Mouse (Mus musculus) midbrain, postnatal 0 days (tissue): ENCODE results near the gene Lyrm1. TPM values are rescaled to one million over a fixed set of nuclear protein-coding genes. Genes with fewer than 3 reads are reported as not detected.

ENCODE experiments used
- ATAC-seq: fragments of 200-750 bp; cut with Nextera tagmentation; 2 replicates; pipeline ENCODE4 v1.8.0; 2017; ENCODE audit warnings: moderate number of reproducible peaks, mild to moderate bottlenecking, moderate TSS enrichment, moderate library complexity; ENCODE audit not compliant: low FRiP score
- DNase-seq: peaks from one replicate; pipeline ENCODE4 v3.0.0-alpha.2; 2015; ENCODE audit warnings: low spot score
- H3K27ac ChIP-seq: fragments of 300-500 bp; sonication (generic); 2 replicates; pipeline ENCODE4 v1.5.1; 2014; ENCODE audit warnings: low read depth, mild to moderate bottlenecking, low read length, mixed read lengths
- H3K27me3 ChIP-seq: fragments of 300-500 bp; sonication (generic); 2 replicates; pipeline ENCODE4 v1.6.1; 2014; ENCODE audit warnings: low read length, control low read depth, mixed read lengths; ENCODE audit not compliant: insufficient read depth
- H3K36me3 ChIP-seq: fragments of 300-500 bp; sonication (generic); 2 replicates; pipeline ENCODE4 v1.6.1; 2014; ENCODE audit warnings: low read length, control low read depth, mixed read lengths; ENCODE audit not compliant: insufficient read depth
- H3K4me1 ChIP-seq: fragments of 300-500 bp; sonication (generic); 2 replicates; pipeline ENCODE4 v1.6.1; 2014; ENCODE audit warnings: mild to moderate bottlenecking, control low read depth, antibody characterized with exemption, low read length, mixed read lengths; ENCODE audit not compliant: insufficient read depth
- H3K4me2 ChIP-seq: fragments of 300-500 bp; sonication (generic); 2 replicates; pipeline ENCODE4 v1.6.1; 2014; ENCODE audit warnings: low read depth, mild to moderate bottlenecking, low read length, mixed read lengths; ENCODE audit not compliant: poor library complexity, severe bottlenecking
- H3K4me3 ChIP-seq: fragments of 300-500 bp; sonication (generic); 2 replicates; pipeline ENCODE4 v1.5.1; 2014; ENCODE audit warnings: low read depth, mild to moderate bottlenecking, low read length, moderate library complexity
- H3K9ac ChIP-seq: fragments of 300-500 bp; sonication (generic); replicated peaks from 2 replicates; pipeline ENCODE4 v1.6.1; 2014; ENCODE audit warnings: mild to moderate bottlenecking, low read length, moderate library complexity, mixed read lengths; ENCODE audit not compliant: poor library complexity, severe bottlenecking
- H3K9me3 ChIP-seq: fragments of 300-500 bp; sonication (generic); 2 replicates; pipeline ENCODE4 v1.6.1; 2016; ENCODE audit warnings: low read length, control low read depth
- CTCF ChIP-seq: IDR thresholded peaks from 2 replicates; pipeline ENCODE4 v1.5.1; 2016; ENCODE audit warnings: antibody characterized with exemption, mild to moderate bottlenecking
- WGBS: fragments of 180-500 bp; shearing (Covaris S2); extraction: QIAGEN DNeasy Blood & Tissue Kit; methylation state at CpG from one replicate; pipeline ENCODE4 v1.1.7; 2014; 5-methylcytosine and 5-hydroxymethylcytosine counted together
- polyA plus RNA-seq: library from polyadenylated mRNA; unstranded; fragments of >200 nt; fragmentation: Nextera tagmentation; extraction: Ambion mirVana; gene quantifications from 2 replicates; pipeline ENCODE4 v1.2.1, GENCODE M21; 2015
- total RNA-seq: library from RNA; depleted of rRNA; stranded (reverse); fragments of >200 nt; gene quantifications from 2 replicates; pipeline ENCODE4 v1.2.3, GENCODE M21; 2014

Gene Lyrm1
- total and polyA plus RNA-seq, 2 experiments from 2014 or later: 5.9 to 25.5 TPM

DNA sequence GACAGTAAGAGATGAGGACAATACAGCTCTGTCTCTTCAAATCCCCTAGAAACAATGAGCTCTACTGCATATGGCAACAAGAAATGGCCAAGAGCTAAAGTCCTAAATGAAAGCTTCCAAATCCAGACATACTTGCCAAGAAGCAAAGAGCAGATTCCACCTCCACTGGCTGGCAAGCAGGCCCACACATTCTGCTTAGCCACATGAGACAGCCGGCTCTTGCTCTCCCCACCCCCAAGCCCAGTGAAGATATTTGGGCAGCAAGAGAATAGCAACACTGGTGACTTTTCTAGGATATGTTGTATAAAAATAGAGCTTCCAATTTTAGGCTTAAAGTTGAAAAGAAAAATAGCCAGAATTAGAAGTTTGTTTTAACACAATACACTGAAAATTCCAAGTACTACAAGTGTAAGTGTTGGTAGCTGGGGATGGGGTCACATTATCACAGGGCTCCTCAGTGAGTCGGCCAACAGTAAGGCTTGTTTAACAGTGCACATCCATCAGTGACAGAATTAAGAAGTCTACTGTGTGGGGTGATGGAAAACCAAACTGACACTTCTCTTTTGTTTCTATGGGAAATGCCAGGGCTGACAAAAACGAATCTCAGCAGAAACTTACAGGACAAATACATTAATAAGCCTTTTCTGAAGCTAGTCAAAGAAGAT lies 19.8 kb upstream of the Lyrm1 start:
- 52% methylated on average over 3 of the region's 3 CpGs for WGBS
- H3K4me3 ChIP-seq: no peak overlapping the region
- TF ChIP-seq CTCF: no peak
- no peak overlapping the region for H3K27ac ChIP-seq
- DNase-seq (peak; percentile 8), ATAC-seq (no peak)
- H3K4me1 ChIP-seq: no peaks in the 10 kb centered on the region
- no peaks in the 10 kb centered on the region for H3K9me3 ChIP-seq
- H3K4me2 ChIP-seq: no peak overlapping the region
- H3K36me3 ChIP-seq: no peaks in the 10 kb centered on the region
- H3K9ac ChIP-seq: no peak overlapping the region
- no peaks in the 10 kb centered on the region for H3K27me3 ChIP-seq

DNA sequence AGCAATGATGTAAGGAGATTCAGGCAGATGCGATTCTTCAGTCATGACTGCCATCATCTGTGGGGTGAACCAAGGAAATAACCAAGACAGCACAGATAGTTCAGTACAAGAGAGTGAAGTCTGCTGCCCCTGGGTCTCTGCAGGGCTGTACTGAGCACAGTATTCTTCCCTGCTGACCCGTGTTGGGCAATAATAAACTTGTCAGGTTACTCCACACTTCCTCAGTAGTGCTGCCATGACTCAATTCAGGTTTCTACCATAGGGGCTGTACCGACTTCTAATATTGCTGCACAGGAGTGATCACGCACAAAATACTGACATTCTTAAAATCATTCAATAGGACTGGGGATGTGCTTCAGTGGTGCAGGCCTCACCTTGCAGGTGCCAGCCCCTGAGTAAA lies 16.5 kb upstream of the Lyrm1 start:
- Histone ChIP-seq H3K4me1 (no peaks in the 10 kb centered on the region), H3K4me2 (no peak overlapping the region), H3K27me3 (no peaks in the 10 kb centered on the region), H3K9ac (no peak overlapping the region), H3K9me3 (no peaks in the 10 kb centered on the region), H3K27ac (no peak overlapping the region), H3K4me3 (no peak overlapping the region), H3K36me3 (no peaks in the 10 kb centered on the region)
- 96% methylated on average over 4 of the region's 4 CpGs for WGBS
- ATAC-seq: no peak
- DNase-seq: no peak
- no peak for TF ChIP-seq CTCF

DNA sequence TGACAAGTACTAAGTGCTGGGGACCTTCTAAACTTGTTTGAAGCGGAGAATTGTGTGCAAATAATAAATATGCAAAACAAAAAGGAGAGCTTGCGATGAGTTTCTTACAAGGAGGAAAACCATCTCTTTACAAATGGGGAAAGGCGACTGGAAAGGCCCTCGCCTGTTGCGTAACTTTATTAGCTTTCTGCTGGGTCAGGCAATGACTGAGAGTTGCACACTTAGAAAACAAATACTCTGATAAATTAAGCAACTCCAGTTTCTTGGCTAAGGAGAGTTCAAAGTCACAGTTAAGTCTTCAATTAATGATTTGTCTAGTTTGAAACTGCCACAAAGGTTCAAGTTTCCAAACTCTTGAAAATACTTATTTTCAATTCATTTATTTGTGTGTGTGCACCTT lies 15.3 kb upstream of the Lyrm1 start:
- Histone ChIP-seq H3K4me3 (no peak overlapping the region), H3K9ac (no peak overlapping the region), H3K4me1 (no peaks in the 10 kb centered on the region), H3K27ac (no peak overlapping the region), H3K4me2 (no peak overlapping the region), H3K27me3 (no peaks in the 10 kb centered on the region), H3K36me3 (no peaks in the 10 kb centered on the region), H3K9me3 (no peaks in the 10 kb centered on the region)
- ATAC-seq (no peak), DNase-seq (no peak)
- 90% methylated on average over 5 of the region's 5 CpGs for WGBS
- TF ChIP-seq CTCF: no peak

DNA sequence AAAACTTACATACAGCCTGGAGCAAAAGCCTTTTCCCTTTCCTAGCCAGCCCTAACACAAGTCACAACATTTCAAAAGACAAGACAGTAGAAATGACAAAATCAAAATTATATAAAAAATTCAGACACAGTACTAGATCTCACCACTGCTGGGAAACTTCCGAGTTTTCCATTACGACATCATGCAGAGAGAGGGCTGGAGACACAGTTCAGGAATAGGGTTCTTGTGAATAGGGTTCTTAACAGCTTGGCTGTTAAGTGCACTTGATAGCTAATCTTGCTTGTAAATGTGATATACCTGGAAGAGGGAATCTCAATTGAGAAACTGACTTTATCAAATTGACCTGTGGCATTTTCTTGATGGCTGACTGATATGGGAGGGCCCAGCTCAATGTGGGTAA lies 14.4 kb upstream of the Lyrm1 start:
- 93% methylated on average over 2 of the region's 2 CpGs for WGBS
- no peak overlapping the region for H3K9ac ChIP-seq
- H3K4me1 ChIP-seq: no peaks in the 10 kb centered on the region
- H3K4me3 ChIP-seq: no peak overlapping the region
- no peaks in the 10 kb centered on the region for H3K9me3 ChIP-seq
- H3K4me2 ChIP-seq: no peak overlapping the region
- H3K27me3 ChIP-seq: no peaks in the 10 kb centered on the region
- DNase-seq (no peak), ATAC-seq (no peak)
- no peak for TF ChIP-seq CTCF
- no peak overlapping the region for H3K27ac ChIP-seq
- no peaks in the 10 kb centered on the region for H3K36me3 ChIP-seq

DNA sequence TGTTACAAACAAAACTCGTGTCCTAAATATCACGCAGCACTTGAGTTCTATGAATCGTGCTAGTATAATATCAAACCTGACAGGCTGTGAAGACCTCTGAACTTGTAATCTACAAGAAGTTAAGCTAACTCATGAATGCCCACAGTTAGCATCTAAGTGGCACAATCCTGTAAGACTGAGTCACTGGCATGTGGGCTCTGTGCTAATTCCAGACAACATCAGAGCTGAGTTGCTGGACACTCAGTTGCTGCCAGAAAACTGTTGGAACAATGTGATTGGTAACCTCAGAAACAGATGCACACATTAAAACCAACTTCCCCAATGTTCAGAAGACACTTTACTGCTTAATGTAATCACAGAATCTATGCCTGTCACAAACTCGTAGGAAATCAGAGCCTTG lies 7.8 kb upstream of the Lyrm1 start:
- no peaks in the 10 kb centered on the region for H3K4me1 ChIP-seq
- WGBS: 82% methylated on average over 4 of the region's 4 CpGs
- no peak for TF ChIP-seq CTCF
- no peaks in the 10 kb centered on the region for H3K9me3 ChIP-seq
- no peak overlapping the region for H3K27ac ChIP-seq
- H3K27me3 ChIP-seq: no peaks in the 10 kb centered on the region
- H3K36me3 ChIP-seq: no peaks in the 10 kb centered on the region
- no peak for DNase-seq
- no peak overlapping the region for H3K4me3 ChIP-seq
- H3K9ac ChIP-seq: no peak overlapping the region
- H3K4me2 ChIP-seq: no peak overlapping the region
- ATAC-seq: no peak

DNA sequence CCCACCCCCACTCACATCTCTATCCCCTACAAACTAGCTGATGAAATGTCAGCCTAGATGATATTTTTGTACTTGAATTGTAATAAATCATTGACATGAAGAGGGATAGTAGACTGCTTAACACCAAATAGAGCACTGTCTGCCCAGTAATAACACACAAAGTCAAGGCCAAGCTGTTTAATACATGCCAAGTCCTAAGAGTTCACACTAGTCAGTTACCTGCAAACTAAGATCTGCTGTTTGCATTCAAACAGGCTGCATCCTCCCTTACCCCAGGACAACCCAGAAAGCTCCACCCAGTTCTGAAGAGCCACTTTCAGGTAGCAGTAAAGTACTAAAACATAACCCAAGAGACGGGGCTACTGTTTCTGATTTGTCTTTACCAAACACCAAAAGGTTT lies 3.5 kb upstream of the Lyrm1 start:
- DNase-seq (no peak), ATAC-seq (no peak)
- Histone ChIP-seq H3K9ac (no peak overlapping the region), H3K27me3 (no peaks in the 10 kb centered on the region), H3K4me1 (no peaks in the 10 kb centered on the region), H3K9me3 (no peaks in the 10 kb centered on the region), H3K4me3 (no peak overlapping the region), H3K27ac (no peak overlapping the region), H3K36me3 (no peaks in the 10 kb centered on the region), H3K4me2 (no peak overlapping the region)
- TF ChIP-seq CTCF: no peak
- 92% methylated on average over 1 of the region's 1 CpGs for WGBS
